Mouse (Mus musculus): Measurements from ENCODE around the gene Elovl6. TPM values are rescaled to one million over a fixed set of nuclear protein-coding genes. Genes with fewer than 3 reads are reported as not detected.

Elovl6 gene
- polyA plus RNA-seq, 1 experiment from 2014 or later: 24.4 TPM

DNA sequence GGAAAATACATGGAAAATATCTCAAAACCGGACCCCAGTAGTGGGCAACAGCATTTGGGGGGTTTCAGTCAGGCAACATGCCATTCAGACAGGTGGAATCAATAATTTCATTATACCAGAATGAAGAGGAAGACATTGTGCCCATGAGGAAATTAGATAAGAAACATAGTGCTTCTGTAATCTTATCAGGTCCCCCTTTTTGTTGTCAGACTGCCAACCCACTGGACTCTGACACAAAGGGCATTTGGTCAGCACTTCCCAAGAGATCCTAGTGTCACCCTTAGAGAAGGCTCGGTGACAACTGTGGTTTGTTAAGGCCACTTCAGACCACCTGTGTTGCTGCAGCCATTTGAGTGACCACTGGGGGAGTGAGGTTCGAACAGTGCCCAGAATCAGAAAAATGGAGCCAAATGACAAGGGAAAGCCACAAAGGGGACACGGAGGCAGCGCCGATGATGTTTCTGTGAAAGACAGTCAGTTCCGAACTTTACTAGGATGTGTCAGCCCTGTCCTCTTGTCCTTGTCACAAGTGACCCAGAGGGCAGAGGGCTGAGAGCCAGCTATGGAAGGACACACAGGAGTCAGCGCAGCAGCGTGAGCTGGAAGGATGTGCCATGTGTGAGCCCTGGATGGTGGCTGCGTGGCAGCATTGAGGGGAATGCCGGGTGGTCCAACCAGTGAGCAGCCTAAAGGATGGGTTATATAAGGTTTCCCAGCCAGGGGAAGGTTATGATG is 46.8 kb downstream of the Elovl6 start:
- Histone ChIP-seq H3K9ac (ENCODE audit: low read length) (no peak overlapping the region), H3K27me3 (replicated peaks; ENCODE audit: control insufficient read depth, insufficient read depth, low read length) (no peaks in the 10 kb centered on the region), H3K4me1 (ENCODE audit: control insufficient read depth, insufficient read depth, low read length) (peaks cover 4% of the 10 kb centered on the region; the same call in 1 of the 2 replicates), H3K36me3 (ENCODE audit: control insufficient read depth, insufficient read depth, low read length) (0 out of 2 replicates have a peak, but pooled peaks cover 4% of the 10 kb centered on the region), H3K27ac (ENCODE audit: low read depth, low read length) (no peak overlapping the region), H3K4me3 (ENCODE audit: low read depth, low read length) (no peak overlapping the region), H3K4me2 (ENCODE audit: low read length) (no peak overlapping the region), H3K9me3 (replicated peaks; ENCODE audit: control insufficient read depth, low read length) (no peaks in the 10 kb centered on the region)
- ATAC-seq (no peak), DNase-seq (ENCODE audit: low spot score) (no peak)
- 95% methylated on average over 11 of the region's 11 CpGs for WGBS

DNA sequence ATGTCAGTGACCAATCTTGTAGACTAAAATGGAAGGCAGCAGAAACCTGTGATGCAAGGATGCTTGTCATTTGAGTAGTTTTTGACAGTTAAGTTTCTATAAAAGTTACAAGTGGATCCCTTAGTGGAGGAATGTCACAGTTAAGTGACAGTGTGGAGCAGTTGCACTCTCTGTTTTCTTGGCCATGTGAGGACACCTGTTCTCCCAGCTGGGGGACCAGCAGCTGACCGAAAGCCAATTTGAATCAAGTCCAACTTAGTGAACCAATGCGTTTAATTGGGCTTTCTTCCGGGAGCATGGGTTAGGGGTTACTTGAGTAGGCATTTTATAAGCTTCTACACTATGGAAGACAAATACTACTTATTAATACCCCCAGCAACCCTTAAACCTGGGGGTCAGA is 48.9 kb downstream of the Elovl6 start:
- peaks cover 4% of the 10 kb centered on the region; the same call in 1 of the 2 replicates for H3K4me1 ChIP-seq (ENCODE audit: control insufficient read depth, insufficient read depth, low read length)
- ATAC-seq (no peak), DNase-seq (ENCODE audit: low spot score) (no peak)
- no peak overlapping the region for H3K4me2 ChIP-seq (ENCODE audit: low read length)
- no peaks in the 10 kb centered on the region for H3K9me3 ChIP-seq (replicated peaks; ENCODE audit: control insufficient read depth, low read length)
- H3K9ac ChIP-seq (ENCODE audit: low read length): no peak overlapping the region
- H3K4me3 ChIP-seq (ENCODE audit: low read depth, low read length): no peak overlapping the region
- no peak overlapping the region for H3K27ac ChIP-seq (ENCODE audit: low read depth, low read length)
- no peaks in the 10 kb centered on the region for H3K27me3 ChIP-seq (replicated peaks; ENCODE audit: control insufficient read depth, insufficient read depth, low read length)
- 0 out of 2 replicates have a peak, but pooled peaks cover 4% of the 10 kb centered on the region for H3K36me3 ChIP-seq (ENCODE audit: control insufficient read depth, insufficient read depth, low read length)
- WGBS: 54% methylated on average over 3 of the region's 3 CpGs

DNA sequence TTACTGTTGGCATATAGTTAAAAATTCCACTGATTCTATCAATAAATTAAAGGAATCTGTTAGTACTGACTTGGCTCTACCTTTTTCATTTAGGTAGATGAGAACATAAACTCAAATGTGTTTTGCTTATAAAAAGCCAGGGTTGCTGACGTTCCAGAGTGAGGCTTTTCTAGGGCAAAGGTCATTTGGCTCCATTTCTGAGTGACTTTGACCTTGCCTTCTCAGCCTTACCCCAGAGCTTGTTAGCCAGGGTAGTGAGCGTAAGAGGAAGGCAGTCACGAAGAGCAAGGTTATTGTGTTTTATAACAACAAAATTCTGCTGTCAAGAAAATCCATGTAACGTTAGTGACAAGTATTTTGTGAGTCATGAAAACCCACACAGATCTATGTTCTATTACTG is 50.3 kb downstream of the Elovl6 start:
- ATAC-seq (no peak), DNase-seq (ENCODE audit: low spot score) (no peak)
- H3K27ac ChIP-seq (ENCODE audit: low read depth, low read length): no peak overlapping the region
- no peaks in the 10 kb centered on the region for H3K36me3 ChIP-seq (ENCODE audit: control insufficient read depth, insufficient read depth, low read length)
- H3K9ac ChIP-seq (ENCODE audit: low read length): no peak overlapping the region
- 88% methylated on average over 4 of the region's 4 CpGs for WGBS
- H3K4me3 ChIP-seq (ENCODE audit: low read depth, low read length): no peak overlapping the region
- H3K27me3 ChIP-seq (replicated peaks; ENCODE audit: control insufficient read depth, insufficient read depth, low read length): no peaks in the 10 kb centered on the region
- peaks cover 4% of the 10 kb centered on the region; the same call in 1 of the 2 replicates for H3K4me1 ChIP-seq (ENCODE audit: control insufficient read depth, insufficient read depth, low read length)
- no peaks in the 10 kb centered on the region for H3K9me3 ChIP-seq (replicated peaks; ENCODE audit: control insufficient read depth, low read length)
- H3K4me2 ChIP-seq (ENCODE audit: low read length): no peak overlapping the region

DNA sequence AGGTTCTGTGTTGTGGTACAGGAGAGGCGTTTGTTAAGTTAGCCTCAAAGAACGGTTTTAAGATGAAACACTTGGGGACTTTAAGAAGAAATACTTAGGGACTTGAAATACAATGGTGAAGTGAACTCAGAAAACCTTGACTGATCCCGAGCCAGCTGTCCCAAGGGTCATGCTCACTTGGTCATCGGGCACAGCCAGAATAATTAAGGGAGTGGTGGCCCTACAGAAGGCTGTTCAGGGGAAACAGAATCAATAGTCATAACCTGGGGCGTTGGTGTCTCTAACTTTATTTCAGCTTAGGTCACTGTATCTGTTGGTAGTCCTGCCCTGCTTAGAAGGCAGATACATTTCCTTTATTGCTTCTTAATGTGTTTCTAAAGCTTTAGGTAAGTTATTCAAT is 51.1 kb downstream of the Elovl6 start:
- Histone ChIP-seq H3K4me2 (ENCODE audit: low read length) (no peak overlapping the region), H3K9ac (ENCODE audit: low read length) (no peak overlapping the region), H3K4me1 (ENCODE audit: control insufficient read depth, insufficient read depth, low read length) (peaks cover 4% of the 10 kb centered on the region; the same call in 1 of the 2 replicates), H3K36me3 (ENCODE audit: control insufficient read depth, insufficient read depth, low read length) (no peaks in the 10 kb centered on the region), H3K4me3 (ENCODE audit: low read depth, low read length) (no peak overlapping the region), H3K9me3 (replicated peaks; ENCODE audit: control insufficient read depth, low read length) (no peaks in the 10 kb centered on the region), H3K27ac (ENCODE audit: low read depth, low read length) (no peak overlapping the region), H3K27me3 (replicated peaks; ENCODE audit: control insufficient read depth, insufficient read depth, low read length) (no peaks in the 10 kb centered on the region)
- WGBS: 90% methylated on average over 5 of the region's 5 CpGs
- ATAC-seq: no peak
- no peak for DNase-seq (ENCODE audit: low spot score)

DNA sequence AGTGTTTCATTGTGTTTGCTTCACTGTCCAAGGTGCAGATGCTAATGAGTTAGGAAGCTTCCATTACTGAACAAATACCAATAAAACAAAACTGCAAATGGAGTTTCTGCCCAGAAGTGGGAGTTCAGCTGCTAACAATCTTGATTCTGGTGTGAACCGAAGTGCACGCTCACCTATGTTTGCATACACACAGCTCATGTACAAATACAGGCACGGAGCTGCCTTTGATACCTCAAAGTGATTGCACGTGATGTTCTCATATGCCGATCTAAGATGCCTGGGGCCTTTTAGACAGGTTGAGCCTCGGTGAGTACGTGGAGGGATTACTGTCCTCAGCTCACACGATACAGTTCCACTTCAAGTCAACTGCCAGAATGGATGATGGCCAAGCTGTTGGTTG is 55.8 kb downstream of the Elovl6 start:
- Histone ChIP-seq H3K9me3 (replicated peaks; ENCODE audit: control insufficient read depth, low read length) (no peaks in the 10 kb centered on the region), H3K27me3 (replicated peaks; ENCODE audit: control insufficient read depth, insufficient read depth, low read length) (no peaks in the 10 kb centered on the region), H3K4me3 (ENCODE audit: low read depth, low read length) (no peak overlapping the region), H3K9ac (ENCODE audit: low read length) (no peak overlapping the region), H3K4me2 (ENCODE audit: low read length) (no peak overlapping the region), H3K27ac (ENCODE audit: low read depth, low read length) (no peak overlapping the region), H3K4me1 (ENCODE audit: control insufficient read depth, insufficient read depth, low read length) (peaks cover 4% of the 10 kb centered on the region; the same call in 1 of the 2 replicates), H3K36me3 (ENCODE audit: control insufficient read depth, insufficient read depth, low read length) (no peaks in the 10 kb centered on the region)
- DNase-seq (ENCODE audit: low spot score) (no peak), ATAC-seq (no peak)
- 86% methylated on average over 8 of the region's 8 CpGs for WGBS

DNA sequence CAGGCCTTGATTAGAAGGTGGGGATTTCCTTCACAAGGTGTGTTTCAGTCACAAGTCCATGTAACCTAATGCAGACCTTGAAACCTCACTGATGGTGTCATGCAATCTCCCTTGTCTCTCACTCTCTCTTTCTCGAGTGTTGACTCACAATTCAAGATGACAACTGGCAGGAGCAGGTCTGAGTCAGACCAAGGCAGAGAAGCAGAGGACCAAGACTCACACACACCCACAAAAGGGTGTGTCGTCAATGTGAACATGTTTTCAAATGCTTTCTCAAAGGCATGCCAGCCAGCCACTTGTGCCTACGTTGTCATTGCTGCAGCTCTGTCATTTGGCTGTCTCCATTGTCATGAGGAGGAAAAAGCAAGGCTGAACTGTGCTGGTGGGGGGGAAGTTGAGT is 56.6 kb downstream of the Elovl6 start:
- H3K4me2 ChIP-seq (ENCODE audit: low read length): no peak overlapping the region
- H3K4me1 ChIP-seq (ENCODE audit: control insufficient read depth, insufficient read depth, low read length): peaks cover 4% of the 10 kb centered on the region; the same call in 1 of the 2 replicates
- no peak for ATAC-seq
- no peaks in the 10 kb centered on the region for H3K36me3 ChIP-seq (ENCODE audit: control insufficient read depth, insufficient read depth, low read length)
- H3K9ac ChIP-seq (ENCODE audit: low read length): no peak overlapping the region
- 84% methylated on average over 3 of the region's 3 CpGs for WGBS
- H3K4me3 ChIP-seq (ENCODE audit: low read depth, low read length): no peak overlapping the region
- no peaks in the 10 kb centered on the region for H3K27me3 ChIP-seq (replicated peaks; ENCODE audit: control insufficient read depth, insufficient read depth, low read length)
- no peak for DNase-seq (ENCODE audit: low spot score)
- no peak overlapping the region for H3K27ac ChIP-seq (ENCODE audit: low read depth, low read length)
- H3K9me3 ChIP-seq (replicated peaks; ENCODE audit: control insufficient read depth, low read length): no peaks in the 10 kb centered on the region

DNA sequence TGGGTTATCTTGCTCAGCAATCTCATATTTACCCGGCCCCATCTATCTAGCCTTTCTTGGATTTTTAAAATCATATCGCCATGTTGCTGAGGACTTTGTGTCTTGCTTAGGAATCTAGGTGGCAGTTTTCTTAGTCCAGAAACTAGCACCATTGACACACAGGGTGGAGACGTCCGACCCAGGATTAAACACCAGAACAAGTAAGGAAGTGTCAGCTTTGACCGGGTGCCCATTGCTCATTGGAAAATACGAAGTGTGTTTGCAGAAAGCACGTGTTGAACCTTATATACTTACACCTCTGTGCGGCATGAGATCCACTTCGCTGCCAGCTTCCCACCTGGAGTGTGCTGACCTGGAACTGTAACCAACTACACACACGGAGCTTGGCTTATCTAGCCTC is 57.5 kb downstream of the Elovl6 start:
- no peak for DNase-seq (ENCODE audit: low spot score)
- ATAC-seq: no peak
- Histone ChIP-seq H3K4me2 (ENCODE audit: low read length) (no peak overlapping the region), H3K9me3 (replicated peaks; ENCODE audit: control insufficient read depth, low read length) (no peaks in the 10 kb centered on the region), H3K27ac (ENCODE audit: low read depth, low read length) (no peak overlapping the region), H3K27me3 (replicated peaks; ENCODE audit: control insufficient read depth, insufficient read depth, low read length) (no peaks in the 10 kb centered on the region), H3K4me1 (ENCODE audit: control insufficient read depth, insufficient read depth, low read length) (peaks cover 4% of the 10 kb centered on the region; the same call in 1 of the 2 replicates), H3K36me3 (ENCODE audit: control insufficient read depth, insufficient read depth, low read length) (no peaks in the 10 kb centered on the region), H3K9ac (ENCODE audit: low read length) (no peak overlapping the region), H3K4me3 (ENCODE audit: low read depth, low read length) (no peak overlapping the region)
- WGBS: 92% methylated on average over 10 of the region's 10 CpGs

DNA sequence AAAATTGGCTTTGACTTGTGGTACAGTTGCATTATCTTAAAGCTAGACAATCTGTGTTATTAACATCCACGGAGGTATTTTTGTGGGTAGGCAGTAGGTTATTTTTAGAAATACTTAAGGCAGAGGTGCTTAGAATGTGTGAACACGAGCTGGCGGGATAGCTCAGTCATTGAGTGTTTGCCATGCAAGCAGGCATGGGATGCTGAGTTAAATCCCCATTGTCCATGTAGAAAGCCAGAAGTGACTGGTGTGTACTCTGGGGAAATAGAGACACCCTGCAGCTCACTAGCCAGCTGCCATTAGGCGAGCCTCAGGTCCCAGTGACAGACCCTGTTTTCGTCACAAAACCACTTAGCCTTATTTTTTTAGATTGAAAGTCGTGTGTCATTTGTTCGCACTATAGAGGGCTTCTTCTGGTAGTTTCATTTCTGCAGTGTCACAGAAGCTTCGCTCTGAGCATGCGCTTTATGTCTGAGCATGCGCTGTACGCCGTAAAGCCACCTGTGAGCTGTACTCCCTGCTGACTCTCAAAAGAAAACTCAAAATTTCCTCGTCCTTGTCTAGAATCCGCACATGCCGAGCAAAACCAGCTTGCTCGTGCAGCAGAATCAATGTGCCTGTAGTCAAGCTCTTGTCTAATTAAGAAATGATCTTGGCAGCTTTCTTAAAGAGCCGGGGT is 58.5 kb downstream of the Elovl6 start:
- WGBS: 61% methylated on average over 17 of the region's 17 CpGs
- Histone ChIP-seq H3K36me3 (ENCODE audit: control insufficient read depth, insufficient read depth, low read length) (no peaks in the 10 kb centered on the region), H3K4me1 (ENCODE audit: control insufficient read depth, insufficient read depth, low read length) (peaks cover 4% of the 10 kb centered on the region; the same call in 1 of the 2 replicates), H3K9ac (ENCODE audit: low read length) (no peak overlapping the region), H3K27ac (ENCODE audit: low read depth, low read length) (no peak overlapping the region), H3K27me3 (replicated peaks; ENCODE audit: control insufficient read depth, insufficient read depth, low read length) (no peaks in the 10 kb centered on the region), H3K4me2 (ENCODE audit: low read length) (0 out of 2 replicates have a peak overlapping the region, but pooled peaks have one; percentile 1), H3K9me3 (replicated peaks; ENCODE audit: control insufficient read depth, low read length) (no peaks in the 10 kb centered on the region), H3K4me3 (ENCODE audit: low read depth, low read length) (no peak overlapping the region)
- ATAC-seq: peak; percentile 33; the same call in 1 of the 2 replicates
- peak; percentile 43 for DNase-seq (ENCODE audit: low spot score)

DNA sequence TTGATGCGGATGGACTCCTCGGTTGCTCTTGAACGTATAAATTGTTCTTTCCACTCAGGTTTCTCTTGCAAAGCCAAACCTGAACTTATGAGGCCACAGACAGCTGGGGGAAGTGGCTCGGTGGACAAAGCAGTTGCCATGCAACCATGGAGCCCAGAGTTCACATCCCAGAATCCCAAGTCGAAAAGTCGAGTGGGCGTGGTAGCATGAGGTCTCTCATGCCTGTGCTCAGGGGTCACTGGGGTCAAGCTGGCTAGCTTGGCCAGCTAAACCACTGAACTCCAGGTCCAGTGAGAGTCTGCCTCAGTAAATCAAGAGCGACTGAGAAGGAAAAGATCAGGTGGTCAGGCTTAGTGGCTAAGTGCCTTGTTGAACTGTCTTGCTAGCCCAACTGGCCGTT is 59.1 kb downstream of the Elovl6 start:
- DNase-seq (ENCODE audit: low spot score) (no peak), ATAC-seq (no peak)
- no peak overlapping the region for H3K4me3 ChIP-seq (ENCODE audit: low read depth, low read length)
- no peak overlapping the region for H3K9ac ChIP-seq (ENCODE audit: low read length)
- WGBS: 82% methylated on average over 9 of the region's 9 CpGs
- H3K4me2 ChIP-seq (ENCODE audit: low read length): no peak overlapping the region
- no peaks in the 10 kb centered on the region for H3K27me3 ChIP-seq (replicated peaks; ENCODE audit: control insufficient read depth, insufficient read depth, low read length)
- no peak overlapping the region for H3K27ac ChIP-seq (ENCODE audit: low read depth, low read length)
- peaks cover 4% of the 10 kb centered on the region; the same call in 1 of the 2 replicates for H3K4me1 ChIP-seq (ENCODE audit: control insufficient read depth, insufficient read depth, low read length)
- no peaks in the 10 kb centered on the region for H3K9me3 ChIP-seq (replicated peaks; ENCODE audit: control insufficient read depth, low read length)
- H3K36me3 ChIP-seq (ENCODE audit: control insufficient read depth, insufficient read depth, low read length): no peaks in the 10 kb centered on the region

All from forebrain, embryonic 14.5 days (tissue).